Comparison of ENCODE assay signal across 7 mouse cellular contexts in the genomic region with DNA sequence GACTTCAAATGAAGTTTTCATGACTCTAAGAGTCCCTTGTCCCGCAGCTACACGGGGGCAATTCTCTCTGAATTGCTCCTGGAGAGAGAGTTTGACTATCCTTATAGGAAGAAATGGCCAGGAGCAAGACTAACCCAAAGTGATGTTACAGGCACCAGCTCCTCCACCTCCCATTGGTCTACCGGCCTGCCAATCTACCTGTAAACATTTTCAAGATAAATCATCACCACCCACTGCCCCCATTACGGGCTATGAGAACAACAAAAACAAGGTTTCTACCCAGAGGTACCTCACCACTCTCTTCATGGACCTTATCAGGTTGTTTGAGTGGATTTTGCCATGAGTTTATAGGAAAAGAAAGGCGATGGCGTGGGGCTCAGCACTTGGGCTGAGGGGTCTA. TPM values are rescaled to one million over a fixed set of nuclear protein-coding genes. Genes with fewer than 3 reads are reported as not detected.
A peak's percentile ranks its signal among the peaks of the same experiment; 100 is the strongest.
DNase-seq lines count a peak whose midpoint lies in the region; ATAC-seq lines count a peak whose summit lies in the region.

No protein-coding gene starts in this region.

- H3K36me3 ChIP-seq in forebrain, embryonic 15.5 days, result no peaks in the 10 kb centered on the region
- no peaks in the 10 kb centered on the region for H3K36me3 ChIP-seq in midbrain, embryonic 13.5 days

- no peak overlapping the region for H3K27ac ChIP-seq in forebrain, embryonic 15.5 days (replicated peaks)
- no peak overlapping the region for H3K27ac ChIP-seq in midbrain, embryonic 13.5 days

- H3K4me2 ChIP-seq in forebrain, embryonic 15.5 days (replicated peaks), result peak overlapping the region; percentile 81
- peak overlapping the region; percentile 99 for H3K4me2 ChIP-seq in midbrain, embryonic 13.5 days (replicated peaks)

- DNase-seq in ZHBTc4 (ENCODE audit: low read depth, low spot score), result peak; percentile 59
- DNase-seq in kidney, adult 8-10 months, result peak; percentile 17 to 34
- DNase-seq in right cerebral cortex, adult 18-20 months, result no peak
- no peak for DNase-seq in cerebellum, adult 11-12 months

- H3K4me1 ChIP-seq in forebrain, embryonic 15.5 days, result peaks cover 44% of the 10 kb centered on the region
- H3K4me1 ChIP-seq in midbrain, embryonic 13.5 days (replicated peaks), result peaks cover 34% of the 10 kb centered on the region

- H3K27me3 ChIP-seq in forebrain, embryonic 15.5 days, result no peaks in the 10 kb centered on the region
- peaks cover 41% of the 10 kb centered on the region for H3K27me3 ChIP-seq in midbrain, embryonic 13.5 days

- 47% methylated on average over 6 of the region's 6 CpGs for WGBS in forebrain, embryonic 15.5 days
- WGBS in midbrain, embryonic 13.5 days, result 55% methylated on average over 6 of the region's 6 CpGs

- no peak overlapping the region for H3K9ac ChIP-seq in forebrain, embryonic 15.5 days (replicated peaks)
- H3K9ac ChIP-seq in midbrain, embryonic 13.5 days (replicated peaks), result no peak overlapping the region

- H3K9me3 ChIP-seq in forebrain, embryonic 15.5 days, result no peaks in the 10 kb centered on the region
- H3K9me3 ChIP-seq in midbrain, embryonic 13.5 days, result no peaks in the 10 kb centered on the region

- ATAC-seq in forebrain, embryonic 15.5 days (replicated peaks), result no peak
- ATAC-seq in midbrain, embryonic 13.5 days, result no peak
- ATAC-seq in frontal cortex, adult (ENCODE audit: low TSS enrichment), result no peak

- H3K4me3 ChIP-seq in forebrain, embryonic 15.5 days, result peak overlapping the region; percentile 44
- peak overlapping the region; percentile 55 for H3K4me3 ChIP-seq in midbrain, embryonic 13.5 days (replicated peaks)

RNA-seq across cellular contexts. Expression of a gene that starts 1.4 kb away (rescaled TPM):
- polyA plus RNA-seq in forebrain, embryonic 15.5 days (2015; fragmentation: Nextera tagmentation; extraction: Ambion mirVana), result 7.1 and 7.7 TPM in 2 replicates
- 3.9 and 4.0 TPM in 2 replicates for polyA plus RNA-seq in midbrain, embryonic 13.5 days (2015; fragmentation: Nextera tagmentation; extraction: Ambion mirVana)

Comparison
In these comparisons a context has a peak if more than half of its experiments do, and no peak if none do; other contexts are left out.
1. DNase-seq: peak in ZHBTc4 (single experiment) and kidney, adult 8-10 months (2 of 2); none in right cerebral cortex, adult 18-20 months (single experiment) and cerebellum, adult 11-12 months (single experiment).